Mouse (Mus musculus) liver, embryonic 13.5 days (tissue): ENCODE data around the gene Zfp462. TPM values are rescaled to one million over a fixed set of nuclear protein-coding genes. Genes with fewer than 3 reads are reported as not detected.
"Not testable (repeated sequence)": the region's sequence is repeated elsewhere in the genome, so short reads cannot be mapped to it uniquely, and the experiment has no call there.

Experiments used
- ATAC-seq: fragments of 200-750 bp; cut with Nextera tagmentation; 2 replicates; pipeline ENCODE4 v1.8.0; 2017; ENCODE audit warnings: low read depth, mild to moderate bottlenecking, moderate number of reproducible peaks, moderate library complexity
- DNase-seq: peaks from one replicate; pipeline ENCODE4 v3.0.0; 2022
- H3K27ac ChIP-seq: fragments of 300-500 bp; sonication (generic); 2 replicates; pipeline ENCODE4 v1.5.1; 2015; ENCODE audit warnings: moderate library complexity, mild to moderate bottlenecking, inconsistent platforms
- H3K27me3 ChIP-seq: fragments of 300-500 bp; sonication (generic); 2 replicates; pipeline ENCODE4 v1.6.1; 2015; ENCODE audit warnings: mild to moderate bottlenecking, inconsistent platforms
- H3K36me3 ChIP-seq: fragments of 300-500 bp; sonication (generic); 2 replicates; pipeline ENCODE4 v1.6.1; 2015; ENCODE audit warnings: mild to moderate bottlenecking, inconsistent platforms
- H3K4me1 ChIP-seq: fragments of 300-500 bp; sonication (generic); replicated peaks from 2 replicates; pipeline ENCODE4 v1.6.1; 2015; ENCODE audit warnings: inconsistent platforms
- H3K4me2 ChIP-seq: fragments of 300-500 bp; sonication (generic); 2 replicates; pipeline ENCODE4 v1.6.1; 2015; ENCODE audit warnings: inconsistent platforms, mild to moderate bottlenecking, moderate library complexity
- H3K4me3 ChIP-seq: fragments of 300-500 bp; sonication (generic); replicated peaks from 2 replicates; pipeline ENCODE4 v1.5.1; 2015; ENCODE audit warnings: mild to moderate bottlenecking, inconsistent platforms
- H3K9ac ChIP-seq: fragments of 300-500 bp; sonication (generic); 2 replicates; pipeline ENCODE4 v1.6.1; 2015; ENCODE audit warnings: mild to moderate bottlenecking, inconsistent platforms
- H3K9me3 ChIP-seq: fragments of 300-500 bp; sonication (generic); replicated peaks from 2 replicates; pipeline ENCODE4 v1.6.1; 2016; ENCODE audit warnings: inconsistent platforms
- WGBS: fragments of 180-500 bp; shearing (Covaris S2); methylation state at CpG from one replicate; pipeline ENCODE4 v1.1.7; 2015; ENCODE audit not compliant: insufficient replicate concordance; 5-methylcytosine and 5-hydroxymethylcytosine counted together
- polyA plus RNA-seq: library from polyadenylated mRNA; unstranded; fragments of >200 nt; fragmentation: Nextera tagmentation; extraction: Ambion mirVana; gene quantifications from 2 replicates; pipeline ENCODE4 v1.2.1, GENCODE M21; 2015

Gene Zfp462
- polyA plus RNA-seq, 1 experiment from 2014 or later: 0.14 TPM

GRCm38 (mm10) chr4:54972827-54973560 lies 28.1 kb downstream of the Zfp462 start:
- DNase-seq: no peak
- H3K9me3 ChIP-seq: no peaks in the 10 kb centered on the region
- ATAC-seq: no peak
- H3K4me1 ChIP-seq: no peaks in the 10 kb centered on the region
- H3K9ac ChIP-seq: no peak overlapping the region
- H3K27me3 ChIP-seq: no peaks in the 10 kb centered on the region
- H3K4me3 ChIP-seq: no peak overlapping the region
- 50% methylated on average over 8 of the region's 8 CpGs for WGBS
- H3K4me2 ChIP-seq: no peak overlapping the region
- H3K36me3 ChIP-seq: no peaks in the 10 kb centered on the region
- no peak overlapping the region for H3K27ac ChIP-seq

- no peak for ATAC-seq
- 28% methylated on average over 13 of the region's 13 CpGs for WGBS
Measured at GRCm38 (mm10) chr4:54979771-54980472, 35.1 kb downstream of the Zfp462 start.

DNA sequence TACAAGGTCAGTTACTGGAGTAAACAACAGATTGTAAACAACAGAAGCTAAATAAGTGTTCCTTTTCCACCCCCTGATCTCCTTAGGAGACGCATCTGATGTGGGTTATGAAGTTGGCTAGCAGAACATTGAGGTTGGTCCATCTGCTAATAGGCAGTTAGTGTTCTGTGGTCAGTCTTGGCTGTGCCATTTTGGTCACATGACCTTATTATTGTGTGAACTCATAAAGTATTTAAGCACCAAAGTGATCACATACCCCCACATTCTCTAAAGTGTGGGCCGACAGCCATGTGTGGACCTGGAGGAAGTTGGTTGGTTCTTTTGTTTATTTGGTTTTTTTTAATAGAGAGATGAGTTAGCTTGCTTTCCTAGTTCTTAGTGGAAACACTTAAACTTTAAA lies 39.7 kb downstream of the Zfp462 start:
- H3K9me3 ChIP-seq: no peaks in the 10 kb centered on the region
- no peaks in the 10 kb centered on the region for H3K4me1 ChIP-seq
- H3K27ac ChIP-seq: no peak overlapping the region
- no peak overlapping the region for H3K4me3 ChIP-seq
- H3K4me2 ChIP-seq: no peak overlapping the region
- ATAC-seq: no peak
- no peak overlapping the region for H3K9ac ChIP-seq
- 58% methylated on average over 2 of the region's 2 CpGs for WGBS
- no peaks in the 10 kb centered on the region for H3K36me3 ChIP-seq
- no peaks in the 10 kb centered on the region for H3K27me3 ChIP-seq
- DNase-seq: no peak

More at GRCm38 (mm10) chr4:54979771-54980472, 35.1 kb downstream of the Zfp462 start:
- Histone ChIP-seq H3K4me2 (no peak overlapping the region), H3K27ac (no peak overlapping the region), H3K36me3 (no peaks in the 10 kb centered on the region), H3K4me3 (no peak overlapping the region), H3K9me3 (no peaks in the 10 kb centered on the region), H3K9ac (no peak overlapping the region), H3K4me1 (no peaks in the 10 kb centered on the region), H3K27me3 (no peaks in the 10 kb centered on the region)
- no peak for DNase-seq

- no peak for DNase-seq
- no peaks in the 10 kb centered on the region for H3K27me3 ChIP-seq
- no peak overlapping the region for H3K9ac ChIP-seq
- no peaks in the 10 kb centered on the region for H3K36me3 ChIP-seq
- H3K4me2 ChIP-seq: no peak overlapping the region
- 54% methylated on average over 4 of the region's 4 CpGs for WGBS
- no peaks in the 10 kb centered on the region for H3K4me1 ChIP-seq
- no peak for ATAC-seq
- H3K9me3 ChIP-seq: no peaks in the 10 kb centered on the region
- H3K4me3 ChIP-seq: no peak overlapping the region
- no peak overlapping the region for H3K27ac ChIP-seq
Measured at GRCm38 (mm10) chr4:54986671-54987070, 41.8 kb downstream of the Zfp462 start.

DNA sequence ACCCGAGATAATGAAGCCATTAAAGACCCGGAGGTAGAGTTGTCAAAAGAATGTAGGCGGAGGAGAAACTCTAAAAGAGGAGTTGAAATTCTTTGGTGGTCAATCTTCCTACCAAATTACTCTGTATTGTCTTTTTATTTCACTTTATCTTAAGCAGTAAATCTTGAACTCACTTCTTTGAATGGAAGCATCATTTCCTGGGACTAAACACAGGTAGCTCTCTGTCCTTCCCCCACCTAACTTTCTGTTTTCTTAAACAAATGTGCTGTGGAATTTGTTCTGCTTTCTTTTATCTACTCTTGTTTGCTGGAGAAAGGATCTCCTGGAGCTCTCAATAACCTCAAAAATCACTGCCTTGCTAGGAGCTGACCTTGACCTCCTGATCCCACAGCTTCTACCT lies 42.4 kb downstream of the Zfp462 start:
- no peak overlapping the region for H3K4me3 ChIP-seq
- H3K36me3 ChIP-seq: no peaks in the 10 kb centered on the region
- 53% methylated on average over 3 of the region's 3 CpGs for WGBS
- DNase-seq: no peak
- no peak overlapping the region for H3K27ac ChIP-seq
- H3K4me2 ChIP-seq: no peak overlapping the region
- ATAC-seq: no peak
- no peaks in the 10 kb centered on the region for H3K27me3 ChIP-seq
- no peaks in the 10 kb centered on the region for H3K9me3 ChIP-seq
- no peaks in the 10 kb centered on the region for H3K4me1 ChIP-seq
- no peak overlapping the region for H3K9ac ChIP-seq

GRCm38 (mm10) chr4:54987926-54988325 lies 43.1 kb downstream of the Zfp462 start:
- no peak for DNase-seq
- ATAC-seq: no peak
- no peak overlapping the region for H3K4me2 ChIP-seq
- 71% methylated on average over 1 of the region's 1 CpGs for WGBS
- no peaks in the 10 kb centered on the region for H3K27me3 ChIP-seq
- H3K36me3 ChIP-seq: no peaks in the 10 kb centered on the region
- H3K27ac ChIP-seq: no peak overlapping the region
- H3K9me3 ChIP-seq: no peaks in the 10 kb centered on the region
- no peak overlapping the region for H3K4me3 ChIP-seq
- no peak overlapping the region for H3K9ac ChIP-seq
- no peaks in the 10 kb centered on the region for H3K4me1 ChIP-seq

DNA sequence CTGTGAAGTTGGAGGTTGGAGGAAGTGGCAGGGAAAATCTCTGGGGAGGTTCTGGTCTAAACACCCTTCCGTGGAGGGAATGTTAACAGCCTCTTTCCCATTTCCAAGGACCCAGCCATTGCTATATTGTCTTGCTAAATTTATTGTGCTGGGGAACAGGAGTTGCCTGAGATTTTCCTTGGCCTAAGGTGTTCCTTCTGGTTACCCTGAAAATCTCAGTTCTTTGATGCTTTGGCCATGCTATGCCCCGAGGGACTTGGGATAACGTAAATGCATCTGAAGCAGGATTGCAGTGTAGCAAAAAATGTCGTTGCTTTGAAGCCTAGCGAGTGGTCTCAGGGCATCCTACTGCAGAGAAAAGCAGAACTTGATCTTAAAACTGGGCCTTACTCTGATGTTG lies 47.1 kb downstream of the Zfp462 start:
- Histone ChIP-seq H3K4me2 (no peak overlapping the region), H3K27ac (no peak overlapping the region), H3K36me3 (no peaks in the 10 kb centered on the region), H3K4me3 (no peak overlapping the region), H3K4me1 (no peaks in the 10 kb centered on the region), H3K9me3 (no peaks in the 10 kb centered on the region), H3K27me3 (no peaks in the 10 kb centered on the region), H3K9ac (no peak overlapping the region)
- no peak for ATAC-seq
- WGBS: 60% methylated on average over 5 of the region's 5 CpGs
- no peak for DNase-seq

DNA sequence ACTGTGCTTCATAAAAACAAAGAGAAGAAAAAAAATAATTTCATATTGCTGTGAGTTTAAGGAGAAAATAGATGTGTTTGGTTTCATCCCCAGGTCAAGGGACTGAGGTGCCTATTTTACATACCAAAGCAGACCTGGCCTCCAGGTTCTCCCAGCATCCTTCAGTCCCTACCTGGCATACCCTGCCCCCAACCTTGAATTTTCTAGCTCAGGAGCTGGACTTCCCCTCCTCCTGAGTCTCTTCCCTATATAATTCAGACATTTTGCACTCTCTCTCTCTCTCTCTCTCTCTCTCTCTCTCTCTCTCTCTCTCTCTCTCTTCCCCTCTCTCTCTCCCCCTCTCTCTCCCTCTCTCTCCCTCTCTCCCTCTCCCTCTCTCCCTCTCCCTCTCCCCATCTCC lies 48.2 kb downstream of the Zfp462 start:
- H3K9ac ChIP-seq, H3K27ac ChIP-seq, H3K4me3 ChIP-seq, H3K9me3 ChIP-seq, H3K27me3 ChIP-seq, H3K4me2 ChIP-seq, H3K4me1 ChIP-seq, DNase-seq, H3K36me3 ChIP-seq, ATAC-seq: not testable (repeated sequence)

DNA sequence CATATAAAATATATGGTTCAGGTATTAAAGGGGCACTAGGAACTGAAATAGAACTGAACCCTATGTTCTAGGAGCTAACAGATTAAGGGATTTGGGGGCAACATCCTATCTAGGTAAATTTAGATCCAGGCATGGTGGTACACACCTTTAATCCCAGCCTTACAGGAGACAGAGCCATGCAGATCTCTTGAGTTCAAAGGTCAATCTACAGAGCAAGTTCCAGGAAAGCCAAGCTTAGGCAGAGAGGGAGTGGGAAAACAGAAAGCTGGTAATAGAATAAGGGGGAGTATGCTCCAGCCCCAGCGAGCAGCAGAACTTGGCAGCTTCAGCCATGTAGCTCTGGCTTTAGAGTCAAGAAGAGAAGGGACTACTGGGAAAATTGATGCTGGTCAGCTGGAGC lies 50.4 kb downstream of the Zfp462 start:
- no peak overlapping the region for H3K4me2 ChIP-seq
- H3K4me1 ChIP-seq: no peaks in the 10 kb centered on the region
- no peaks in the 10 kb centered on the region for H3K27me3 ChIP-seq
- no peak overlapping the region for H3K4me3 ChIP-seq
- H3K36me3 ChIP-seq: no peaks in the 10 kb centered on the region
- no peaks in the 10 kb centered on the region for H3K9me3 ChIP-seq
- DNase-seq (no peak), ATAC-seq (no peak)
- no peak overlapping the region for H3K9ac ChIP-seq
- no peak overlapping the region for H3K27ac ChIP-seq
- 53% methylated on average over 1 of the region's 1 CpGs for WGBS

DNA sequence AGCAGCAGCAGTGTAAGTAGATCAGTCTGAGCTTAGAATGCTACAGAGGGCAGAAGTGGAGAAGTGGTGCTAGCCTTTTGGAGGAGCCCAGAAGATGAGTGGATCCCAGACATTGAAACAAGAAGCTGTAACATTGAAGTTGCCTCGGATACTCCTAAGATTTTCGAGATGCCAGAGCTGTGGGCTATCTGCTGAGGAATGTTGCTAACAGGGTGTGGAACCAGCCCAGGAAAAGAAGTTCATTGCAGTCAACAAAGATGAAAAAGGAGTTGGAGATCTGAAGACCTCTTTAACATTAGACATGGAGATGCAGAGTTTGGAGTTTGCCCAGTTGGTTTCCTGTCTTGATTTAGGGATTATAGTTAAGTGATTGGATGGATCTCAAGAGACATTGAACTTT lies 51.2 kb downstream of the Zfp462 start:
- Histone ChIP-seq H3K4me1 (no peaks in the 10 kb centered on the region), H3K36me3 (no peaks in the 10 kb centered on the region), H3K4me3 (no peak overlapping the region), H3K27ac (no peak overlapping the region), H3K9me3 (no peaks in the 10 kb centered on the region), H3K27me3 (no peaks in the 10 kb centered on the region), H3K4me2 (no peak overlapping the region), H3K9ac (no peak overlapping the region)
- 53% methylated on average over 2 of the region's 2 CpGs for WGBS
- DNase-seq (no peak), ATAC-seq (no peak)

DNA sequence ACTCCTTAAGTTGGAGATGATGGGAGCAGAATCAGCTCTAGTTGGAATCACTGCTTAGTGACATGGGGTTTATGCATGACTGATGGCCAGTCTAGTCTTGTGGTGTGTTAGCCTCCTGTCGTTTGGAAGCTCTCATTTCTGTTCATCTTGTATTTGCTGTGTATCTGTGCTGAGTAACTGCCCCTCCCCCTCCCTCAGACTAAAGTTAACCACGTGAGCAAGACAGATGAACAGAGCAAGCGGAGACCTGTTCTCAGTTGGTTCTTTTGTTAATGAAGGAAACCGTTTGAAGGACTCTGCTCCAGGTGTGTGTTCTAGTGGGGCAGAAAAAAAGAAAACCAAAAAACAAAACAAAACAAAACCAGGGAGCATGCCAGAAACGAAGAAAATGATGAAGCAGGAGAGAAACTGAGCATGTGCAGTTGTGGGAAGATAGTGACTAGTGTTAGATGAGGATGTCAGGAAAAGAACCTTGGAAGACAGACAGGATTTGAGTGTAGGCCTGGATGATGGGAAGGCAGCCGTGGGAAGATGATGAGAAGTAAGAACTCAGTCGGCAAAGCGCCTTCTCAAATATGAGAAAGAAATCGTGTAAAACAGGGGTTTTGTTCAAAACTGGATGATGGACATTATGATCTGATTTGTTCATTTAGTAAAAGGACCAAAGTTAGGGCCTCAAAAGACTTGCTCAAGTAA lies 53.4 kb downstream of the Zfp462 start:
- Histone ChIP-seq H3K4me3 (no peak overlapping the region), H3K4me2 (no peak overlapping the region), H3K36me3 (no peaks in the 10 kb centered on the region), H3K9ac (no peak overlapping the region), H3K27me3 (no peaks in the 10 kb centered on the region), H3K4me1 (no peaks in the 10 kb centered on the region; the same call in 1 of the 2 replicates), H3K9me3 (no peaks in the 10 kb centered on the region), H3K27ac (no peak overlapping the region)
- 67% methylated on average over 9 of the region's 9 CpGs for WGBS
- ATAC-seq (no peak), DNase-seq (no peak)
